Mouse (Mus musculus): ENCODE data around the gene Vmn1r81.

Vmn1r81 gene

GRCm38 (mm10) chr7:12268169-12268568 is at the start of gene Vmn1r81:
Vmn1r81 (minus strand) TSS chr7:12268269.
- DNase-seq (ENCODE audit: low read depth) = no peak

- no peak for DNase-seq (ENCODE audit: low read depth)
Measured at GRCm38 (mm10) chr7:12300130-12300529, 32.1 kb upstream of the Vmn1r81 start, which contains the start of gene Vmn1r82. Vmn1r82 (plus strand) TSS chr7:12300430.

GRCm38 (mm10) chr7:12204141-12204540 is 63.9 kb downstream of the Vmn1r81 start:
- no peak for DNase-seq (ENCODE audit: low read depth)
